Mouse (Mus musculus) A20 (cell line): ENCODE measurements at regions not wholly inside any gene's neighbourhood (a gene's known extent, or its start where the extent isn't known, plus 50 kb on each side); places are given as distances from the start of the nearest gene placed in this dataset.
"Not testable (repeated sequence)": the region's sequence is repeated elsewhere in the genome, so short reads cannot be mapped to it uniquely, and the experiment has no call there.

Source experiments
- DNase-seq: peaks from one replicate; pipeline ENCODE4 v3.0.0-alpha.2; 2011; ENCODE audit warnings: low read depth, low spot score

- no peak for DNase-seq
Measured at GRCm38 (mm10) chr17:54753396-54753994, 454.7 kb upstream of the Slc5a7 start.

- DNase-seq, result no peak
Measured at GRCm38 (mm10) chr17:54752917-54753316, 454.1 kb upstream of the Slc5a7 start.

- no peak for DNase-seq
Measured at GRCm38 (mm10) chr17:54735836-54736235, 437.0 kb upstream of the Slc5a7 start.

- peak; percentile 1 for DNase-seq
Measured at GRCm38 (mm10) chr17:54727660-54728059, 428.8 kb upstream of the Slc5a7 start.

GRCm38 (mm10) chr17:54726693-54727092 lies 427.9 kb upstream of the Slc5a7 start:
- DNase-seq, result no peak

GRCm38 (mm10) chr17:54713026-54713425 lies 414.2 kb upstream of the Slc5a7 start:
- no peak for DNase-seq

- DNase-seq, result not testable (repeated sequence)
Measured at GRCm38 (mm10) chr17:54707811-54708210, 409.0 kb upstream of the Slc5a7 start.

GRCm38 (mm10) chr17:54701346-54702108 lies 402.7 kb upstream of the Slc5a7 start:
- no peak for DNase-seq

- no peak for DNase-seq
Measured at GRCm38 (mm10) chr17:54694637-54695036, 395.8 kb upstream of the Slc5a7 start.

GRCm38 (mm10) chr17:54685143-54686040 lies 386.6 kb upstream of the Slc5a7 start:
- no peak for DNase-seq

GRCm38 (mm10) chr17:54678111-54678510 lies 379.3 kb upstream of the Slc5a7 start:
- DNase-seq, result no peak

- DNase-seq, result no peak
Measured at GRCm38 (mm10) chr17:54669499-54669898, 370.7 kb upstream of the Slc5a7 start.

- DNase-seq, result no peak
Measured at GRCm38 (mm10) chr17:54662558-54663245, 363.9 kb upstream of the Slc5a7 start.

- no peak for DNase-seq
Measured at GRCm38 (mm10) chr17:54656553-54656952, 357.7 kb upstream of the Slc5a7 start.
